Mouse (Mus musculus) adrenal gland, adult 18-20 months (tissue): ENCODE data around the gene Wnt11. TPM values are rescaled to one million over a fixed set of nuclear protein-coding genes. Genes with fewer than 3 reads are reported as not detected.

Source experiments
- DNase-seq, 2 experiments: peaks; one replicate each; pipeline ENCODE4 v3.0.0; 2021 to 2022; ENCODE audit warnings: low spot score in 2 of 2
- total RNA-seq, 2 experiments: library from RNA; stranded (reverse); gene quantifications; 1 replicate in 1 of 2; 2 replicates in 1 of 2; pipeline ENCODE4 v1.2.3; 2021

The Wnt11 gene
- total RNA-seq, 2 experiments from 2014 or later: 0.86 to 3.8 TPM

GRCm38 (mm10) chr7:98899815-98900214 is 64.9 kb downstream of the Wnt11 start:
- no peak for DNase-seq

DNA sequence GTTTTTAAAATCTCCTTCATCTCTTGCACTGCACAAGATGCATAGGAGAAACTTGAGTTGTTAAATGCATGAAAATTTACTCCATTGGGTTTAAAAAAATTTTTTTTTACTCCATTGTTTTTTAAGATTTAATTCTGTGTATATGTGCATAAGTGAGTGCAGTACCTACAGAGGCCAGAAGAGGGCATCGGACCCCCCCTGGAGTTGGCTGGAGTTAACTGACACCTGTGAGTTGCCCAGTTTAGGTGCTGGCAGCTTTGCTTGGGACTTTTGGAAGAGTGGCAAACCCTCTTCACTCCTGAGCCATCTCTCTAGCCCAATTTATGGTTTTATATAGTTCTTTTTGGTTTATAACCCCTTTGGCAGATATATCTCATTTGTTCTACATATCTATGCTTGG is 66.2 kb downstream of the Wnt11 start:
- DNase-seq: no peak

GRCm38 (mm10) chr7:98903884-98904283 is 69.0 kb downstream of the Wnt11 start:
- no peak for DNase-seq

Other genes with a start within 250 kb of the Wnt11 start
- gene Emsy, start 178.3 kb upstream of the Wnt11 start, total RNA-seq: 10 to 100 TPM; 28.6 to 32.5 TPM
- 10 to 100 TPM; 64.2 to 80.5 TPM for gene Thap12, start 132.0 kb upstream of the Wnt11 start, total RNA-seq